Mouse (Mus musculus) neural tube, embryonic 14.5 days (tissue): ENCODE data around the gene 9130230L23Rik. TPM values are rescaled to one million over a fixed set of nuclear protein-coding genes. Genes with fewer than 3 reads are reported as not detected.
A peak's percentile ranks its signal among the peaks of the same experiment; 100 is the strongest.

ENCODE experiments used
- ATAC-seq: fragments of 200-750 bp; cut with Nextera tagmentation; 2 replicates; pipeline ENCODE4 v1.8.0; 2017; ENCODE audit warnings: low read depth, mild to moderate bottlenecking, moderate TSS enrichment, moderate library complexity
- H3K27ac ChIP-seq: fragments of 300-500 bp; sonication (generic); 2 replicates; pipeline ENCODE4 v1.5.1; 2014; ENCODE audit warnings: low read depth, mild to moderate bottlenecking, control low read depth, low read length, moderate library complexity, mixed read lengths
- H3K27me3 ChIP-seq: fragments of 300-500 bp; sonication (generic); 2 replicates; pipeline ENCODE4 v1.6.1; 2014; ENCODE audit warnings: low read length; ENCODE audit not compliant: control insufficient read depth, insufficient read depth
- H3K36me3 ChIP-seq: fragments of 300-500 bp; sonication (generic); 2 replicates; pipeline ENCODE4 v1.6.1; 2014; ENCODE audit warnings: low read length, mixed read lengths; ENCODE audit not compliant: control insufficient read depth, insufficient read depth
- H3K4me1 ChIP-seq: fragments of 300-500 bp; sonication (generic); 2 replicates; pipeline ENCODE4 v1.6.1; 2014; ENCODE audit warnings: low read length; ENCODE audit not compliant: control insufficient read depth, insufficient read depth
- H3K4me2 ChIP-seq: fragments of 300-500 bp; sonication (generic); 2 replicates; pipeline ENCODE4 v1.6.1; 2014; ENCODE audit warnings: mild to moderate bottlenecking, low read depth, low read length, control low read depth
- H3K4me3 ChIP-seq: fragments of 300-500 bp; sonication (generic); 2 replicates; pipeline ENCODE4 v1.5.1; 2014; ENCODE audit warnings: low read depth, low read length, control low read depth, mixed read lengths
- H3K9ac ChIP-seq: fragments of 300-500 bp; sonication (generic); replicated peaks from 2 replicates; pipeline ENCODE4 v1.6.1; 2014; ENCODE audit warnings: low read depth, mild to moderate bottlenecking, control low read depth, low read length, mixed read lengths
- H3K9me3 ChIP-seq: fragments of 300-500 bp; sonication (generic); 2 replicates; pipeline ENCODE4 v1.6.1; 2016; ENCODE audit warnings: low read length; ENCODE audit not compliant: control insufficient read depth
- WGBS: fragments of 180-500 bp; shearing (Covaris S2); extraction: QIAGEN DNeasy Blood & Tissue Kit; methylation state at CpG from one replicate; pipeline ENCODE4 v1.1.7; 2014; 5-methylcytosine and 5-hydroxymethylcytosine counted together
- polyA plus RNA-seq: library from polyadenylated mRNA; unstranded; fragments of >200 nt; fragmentation: Nextera tagmentation; extraction: Ambion mirVana; gene quantifications from 2 replicates; pipeline ENCODE4 v1.2.1, GENCODE M21; 2014

The 9130230L23Rik gene
- polyA plus RNA-seq, 1 experiment from 2014 or later, result not detected

- Histone ChIP-seq H3K9ac (no peak overlapping the region; the same call in 1 of the 2 replicates), H3K36me3 (no peaks in the 10 kb centered on the region), H3K9me3 (no peaks in the 10 kb centered on the region), H3K27me3 (no peaks in the 10 kb centered on the region), H3K4me3 (no peak overlapping the region), H3K27ac (peak overlapping the region; percentile 85), H3K4me1 (peaks cover 10% of the 10 kb centered on the region), H3K4me2 (peak overlapping the region; percentile 37; the same call in 1 of the 2 replicates)
- peak; percentile 64 for ATAC-seq
- WGBS, result 37% methylated on average over 18 of the region's 18 CpGs
Observed at GRCm38 (mm10) chr5:65950679-65951512, 53.2 kb downstream of the 9130230L23Rik start.

- peak; percentile 79 for ATAC-seq
- WGBS, result 7% methylated on average over 6 of the region's 6 CpGs
Observed at GRCm38 (mm10) chr5:65950236-65950635, 53.8 kb downstream of the 9130230L23Rik start.

GRCm38 (mm10) chr5:65949822-65950221, 54.3 kb downstream of the 9130230L23Rik start:
- 9% methylated on average over 3 of the region's 3 CpGs for WGBS

More at GRCm38 (mm10) chr5:65950236-65950635, 53.8 kb downstream of the 9130230L23Rik start:
- Histone ChIP-seq H3K4me3 (no peak overlapping the region), H3K4me2 (peak overlapping the region; percentile 37; the same call in 1 of the 2 replicates), H3K27me3 (no peaks in the 10 kb centered on the region), H3K27ac (peak overlapping the region; percentile 85), H3K9me3 (no peaks in the 10 kb centered on the region), H3K36me3 (no peaks in the 10 kb centered on the region), H3K9ac (no peak overlapping the region; the same call in 1 of the 2 replicates), H3K4me1 (peaks cover 10% of the 10 kb centered on the region)

GRCm38 (mm10) chr5:65941145-65941544, 62.9 kb downstream of the 9130230L23Rik start:
- H3K36me3 ChIP-seq, result no peaks in the 10 kb centered on the region
- WGBS, result 76% methylated on average over 4 of the region's 4 CpGs
- H3K4me2 ChIP-seq, result no peak overlapping the region
- H3K4me3 ChIP-seq, result no peak overlapping the region
- no peaks in the 10 kb centered on the region for H3K9me3 ChIP-seq
- H3K4me1 ChIP-seq, result no peaks in the 10 kb centered on the region
- no peak for ATAC-seq
- no peak overlapping the region for H3K9ac ChIP-seq
- no peaks in the 10 kb centered on the region for H3K27me3 ChIP-seq
- no peak overlapping the region for H3K27ac ChIP-seq

More at GRCm38 (mm10) chr5:65949822-65950221, 54.3 kb downstream of the 9130230L23Rik start:
- Histone ChIP-seq H3K4me1 (peaks cover 6% of the 10 kb centered on the region), H3K9ac (no peak overlapping the region), H3K9me3 (no peaks in the 10 kb centered on the region), H3K27me3 (no peaks in the 10 kb centered on the region), H3K4me2 (no peak overlapping the region), H3K4me3 (no peak overlapping the region), H3K36me3 (no peaks in the 10 kb centered on the region), H3K27ac (peak overlapping the region; percentile 85; the same call in 1 of the 2 replicates)
- ATAC-seq, result no peak

- Histone ChIP-seq H3K9ac (no peak overlapping the region), H3K4me2 (no peak overlapping the region), H3K27ac (no peak overlapping the region), H3K4me3 (no peak overlapping the region), H3K4me1 (no peaks in the 10 kb centered on the region), H3K36me3 (no peaks in the 10 kb centered on the region), H3K9me3 (no peaks in the 10 kb centered on the region), H3K27me3 (no peaks in the 10 kb centered on the region)
- peak; percentile 84; the same call in 1 of the 2 replicates for ATAC-seq
- 59% methylated on average over 9 of the region's 9 CpGs for WGBS
Observed at GRCm38 (mm10) chr5:65937998-65938715, 65.9 kb downstream of the 9130230L23Rik start.

GRCm38 (mm10) chr5:65937011-65937726, 66.9 kb downstream of the 9130230L23Rik start:
- WGBS, result 64% methylated on average over 11 of the region's 11 CpGs
- ATAC-seq, result no peak
- Histone ChIP-seq H3K4me2 (no peak overlapping the region), H3K9ac (no peak overlapping the region), H3K36me3 (no peaks in the 10 kb centered on the region), H3K27me3 (no peaks in the 10 kb centered on the region), H3K27ac (no peak overlapping the region), H3K9me3 (no peaks in the 10 kb centered on the region), H3K4me3 (no peak overlapping the region), H3K4me1 (no peaks in the 10 kb centered on the region)

GRCm38 (mm10) chr5:65934783-65935182, 69.3 kb downstream of the 9130230L23Rik start, which contains the start of gene Chrna9:
Chrna9 (plus strand) TSS chr5:65934921.
- H3K4me1 ChIP-seq, result no peaks in the 10 kb centered on the region
- H3K27ac ChIP-seq, result no peak within 1 kb of the TSS
- no peaks in the 10 kb centered on the region for H3K27me3 ChIP-seq
- no peak for ATAC-seq
- H3K4me3 ChIP-seq, result no peak within 1 kb of the TSS
- no peak within 1 kb of the TSS for H3K4me2 ChIP-seq
- no peaks in the 10 kb centered on the region for H3K36me3 ChIP-seq
- no peaks in the 10 kb centered on the region for H3K9me3 ChIP-seq
- no peak within 1 kb of the TSS for H3K9ac ChIP-seq
- WGBS, result 87% methylated on average over 5 of the region's 5 CpGs

- no peaks in the 10 kb centered on the region for H3K27me3 ChIP-seq
- H3K4me2 ChIP-seq, result no peak overlapping the region
- H3K27ac ChIP-seq, result no peak overlapping the region
- no peak overlapping the region for H3K4me3 ChIP-seq
- no peak for ATAC-seq
- WGBS, result 93% methylated on average over 2 of the region's 2 CpGs
- no peaks in the 10 kb centered on the region for H3K9me3 ChIP-seq
- no peaks in the 10 kb centered on the region for H3K36me3 ChIP-seq
- no peak overlapping the region for H3K9ac ChIP-seq
- H3K4me1 ChIP-seq, result no peaks in the 10 kb centered on the region
Observed at GRCm38 (mm10) chr5:65933764-65934163, 70.3 kb downstream of the 9130230L23Rik start.
